Mouse (Mus musculus) monocyte, adult 5-6 weeks (primary cell): ENCODE measurements around the gene Gsto1. TPM values are rescaled to one million over a fixed set of nuclear protein-coding genes. Genes with fewer than 3 reads are reported as not detected.

ENCODE experiments used
- ATAC-seq: fragments of 153-309, 156-312 bp; replicated peaks from 2 replicates; pipeline ENCODE4 v1.8.0; 2017; ENCODE audit warnings: mild to moderate bottlenecking; ENCODE audit not compliant: low TSS enrichment, insufficient number of reproducible peaks, severe bottlenecking, poor library complexity, low FRiP score
- total RNA-seq: library from RNA; stranded (forward); fragments of 200-1000, 200-491, 200-594 nt; gene quantifications from 3 replicates; pipeline ENCODE4 v1.2.3, GENCODE M21; 2017

Gene Gsto1
- total RNA-seq, 1 experiment from 2014 or later, result 77.1 TPM

DNA sequence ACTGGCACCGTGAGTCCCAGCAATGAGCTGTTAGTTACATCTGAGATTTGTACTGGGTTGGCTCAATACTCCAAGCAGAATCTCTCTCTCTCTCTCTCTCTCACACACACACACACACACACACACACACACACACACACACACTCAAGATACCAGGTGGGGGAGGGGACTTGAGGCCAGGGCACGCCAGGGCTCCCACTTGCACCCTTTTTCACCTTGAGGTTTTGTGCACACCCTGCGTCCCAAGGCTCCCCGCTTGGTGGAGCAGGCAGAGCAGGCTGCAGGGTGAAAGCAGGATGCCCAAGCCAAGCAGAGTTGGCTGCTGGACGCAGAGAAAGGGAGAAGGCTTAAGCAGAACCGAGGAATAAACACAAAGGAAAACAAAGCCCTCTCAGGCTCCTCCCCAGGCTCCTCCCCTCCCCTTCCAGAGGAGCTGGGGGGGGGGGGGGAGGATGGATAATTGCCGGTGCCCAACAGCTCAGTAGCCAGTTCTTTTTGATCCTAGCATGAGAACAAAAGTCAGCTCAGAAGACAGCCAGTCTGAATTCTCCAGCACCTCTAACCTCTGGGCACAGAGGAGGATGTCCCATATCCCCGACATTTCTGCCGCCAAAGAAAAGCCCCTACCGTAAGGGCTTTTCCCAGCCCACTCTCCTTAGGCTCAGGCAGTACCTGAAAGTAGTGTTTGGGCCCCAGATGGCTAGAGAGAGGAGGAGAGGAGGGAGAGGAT is 54.8 kb downstream of the Gsto1 start:
- ATAC-seq, result no peak

DNA sequence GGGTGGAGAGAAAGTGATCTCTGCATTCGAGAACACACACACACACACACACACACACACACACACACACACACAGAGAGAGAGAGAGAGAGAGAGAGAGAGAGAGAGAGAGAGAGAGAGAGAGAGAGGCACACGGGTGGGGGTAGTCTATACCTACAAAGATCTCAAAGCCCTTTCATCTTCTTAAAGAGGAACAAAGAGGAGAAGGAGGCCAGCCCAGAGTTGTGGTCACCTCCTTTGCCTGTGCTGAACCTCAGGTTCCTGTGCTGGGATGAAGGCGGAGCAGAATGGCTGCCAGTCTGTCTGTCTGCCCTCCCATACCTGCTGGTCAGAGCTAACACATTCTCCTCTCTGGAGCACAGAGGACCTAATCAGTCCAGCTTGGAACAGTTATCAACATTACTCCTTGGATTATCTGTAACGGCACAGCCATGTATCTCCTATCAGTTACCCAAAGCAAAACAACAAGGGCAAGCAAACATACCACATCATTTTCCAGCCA is 55.4 kb downstream of the Gsto1 start:
- peak; percentile 54 for ATAC-seq

DNA sequence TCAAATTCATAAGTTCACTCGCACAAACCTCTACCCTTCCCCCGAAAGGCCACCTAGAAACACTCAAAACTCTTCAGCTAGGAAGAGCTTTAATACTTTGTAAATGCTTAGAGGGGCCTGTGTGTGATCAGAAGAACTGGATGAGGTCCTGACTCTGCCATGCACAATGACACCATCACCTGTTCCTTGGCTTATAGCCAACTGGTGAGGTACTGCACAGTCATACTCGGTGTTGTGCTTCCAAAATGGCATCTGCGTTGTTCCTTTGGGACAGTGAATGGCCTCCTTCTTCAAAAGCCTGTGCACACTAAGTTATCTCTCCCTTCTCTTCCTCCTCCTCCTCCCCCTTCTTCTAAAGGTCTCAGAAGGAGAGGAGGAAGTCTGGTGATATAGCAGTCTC is 56.0 kb downstream of the Gsto1 start:
- ATAC-seq, result no peak

DNA sequence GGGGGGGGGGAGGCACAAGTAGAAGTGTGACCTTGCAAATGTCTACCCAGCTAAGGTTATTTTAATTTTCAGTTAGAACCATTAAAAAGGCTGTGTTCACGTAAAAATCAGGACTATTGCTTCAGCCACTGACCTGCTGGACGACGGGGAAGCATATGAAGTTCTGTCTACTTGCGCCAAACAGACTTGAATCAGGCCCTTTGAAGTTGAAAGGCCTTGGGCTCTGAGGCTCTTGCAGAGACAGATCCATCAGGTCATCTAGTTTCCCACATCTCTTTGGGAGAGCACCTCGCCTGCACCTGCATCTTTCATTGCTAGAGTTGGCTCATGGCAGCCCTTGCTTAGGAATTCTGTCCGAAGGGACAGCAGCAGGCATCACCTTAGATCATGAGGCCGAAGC is 58.6 kb downstream of the Gsto1 start:
- no peak for ATAC-seq

DNA sequence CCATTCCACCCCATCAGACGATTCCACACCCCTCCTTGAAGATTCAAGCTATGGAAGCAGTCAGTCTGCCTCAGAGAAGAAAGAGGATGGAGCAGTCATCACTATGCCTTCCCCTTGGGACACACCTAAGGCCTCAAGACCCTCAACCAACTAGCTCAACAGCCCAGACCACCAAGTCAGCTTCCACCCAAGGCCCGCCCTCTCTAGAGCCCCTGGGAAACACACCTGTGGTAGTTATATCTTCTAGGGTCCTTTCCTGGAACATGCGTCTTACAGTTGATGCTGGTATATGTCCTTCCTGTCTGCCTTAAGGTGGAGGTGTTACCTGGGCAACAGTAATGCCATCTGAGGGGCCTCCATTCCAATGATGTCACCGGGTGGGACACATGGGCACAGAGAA is 59.4 kb downstream of the Gsto1 start:
- no peak for ATAC-seq

Other genes with a start within 250 kb of the Gsto1 start
- gene Col17a1, start 162.9 kb upstream of the Gsto1 start, total RNA-seq, result 0.58 to 0.95 TPM in 2 of 3 replicates, not detected in the other
- 208 to 256 TPM (median 242 TPM) in 3 replicates for gene Sfr1, start 123.3 kb upstream of the Gsto1 start, total RNA-seq
- gene Gsto2, start 10.6 kb downstream of the Gsto1 start, total RNA-seq, result 0.43 TPM in 1 of 3 replicates, not detected in the others
- 0.19 to 1.3 TPM (median 0.19 TPM) in 3 replicates for gene Cfap43, start 64.3 kb downstream of the Gsto1 start, total RNA-seq
- 27.6 to 28.1 TPM (median 28.1 TPM) in 3 replicates for gene Itprip, start 64.3 kb downstream of the Gsto1 start, total RNA-seq
- gene Cfap58, start 82.7 kb downstream of the Gsto1 start, total RNA-seq, result not detected in 3 replicates